Mouse (Mus musculus) right cerebral cortex, postnatal 25 days (tissue): ENCODE data around the gene A830018L16Rik.

Experiments
- DNase-seq: peaks from one replicate; pipeline ENCODE4 v3.0.0; 2022

The A830018L16Rik gene

DNA sequence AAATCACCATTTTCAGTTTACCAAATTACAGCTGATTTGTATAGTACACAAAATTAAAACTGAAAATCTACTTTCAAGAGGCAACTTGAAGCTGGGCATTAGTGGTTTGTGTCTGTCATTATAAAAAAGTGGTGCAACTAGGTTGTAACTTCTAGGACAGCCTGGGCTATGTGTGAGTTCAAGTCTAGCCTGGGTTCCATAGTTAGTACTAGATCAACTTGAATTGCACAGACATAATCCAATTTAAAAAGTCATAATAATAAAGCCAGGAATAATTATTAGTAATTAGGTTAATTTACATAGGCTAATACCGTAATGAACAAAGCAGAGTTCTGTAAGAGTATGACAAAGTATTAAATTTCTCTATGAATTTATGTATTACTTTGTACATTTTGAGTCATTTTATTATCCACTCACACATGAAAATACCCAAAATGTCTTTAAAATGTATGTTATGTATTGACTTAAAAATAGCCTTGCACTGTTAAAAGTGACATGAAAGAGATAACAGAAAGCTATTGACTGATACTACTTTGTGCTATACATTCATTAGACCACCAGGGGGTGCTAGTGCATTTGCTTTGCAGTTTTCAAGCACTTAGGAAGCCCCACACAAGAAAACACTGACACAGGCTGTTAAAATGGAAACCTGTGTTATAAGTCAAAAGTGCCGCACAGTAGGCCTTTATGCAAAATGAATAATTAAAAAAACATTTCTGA is 243.6 kb downstream of the A830018L16Rik start:
- DNase-seq: no peak

DNA sequence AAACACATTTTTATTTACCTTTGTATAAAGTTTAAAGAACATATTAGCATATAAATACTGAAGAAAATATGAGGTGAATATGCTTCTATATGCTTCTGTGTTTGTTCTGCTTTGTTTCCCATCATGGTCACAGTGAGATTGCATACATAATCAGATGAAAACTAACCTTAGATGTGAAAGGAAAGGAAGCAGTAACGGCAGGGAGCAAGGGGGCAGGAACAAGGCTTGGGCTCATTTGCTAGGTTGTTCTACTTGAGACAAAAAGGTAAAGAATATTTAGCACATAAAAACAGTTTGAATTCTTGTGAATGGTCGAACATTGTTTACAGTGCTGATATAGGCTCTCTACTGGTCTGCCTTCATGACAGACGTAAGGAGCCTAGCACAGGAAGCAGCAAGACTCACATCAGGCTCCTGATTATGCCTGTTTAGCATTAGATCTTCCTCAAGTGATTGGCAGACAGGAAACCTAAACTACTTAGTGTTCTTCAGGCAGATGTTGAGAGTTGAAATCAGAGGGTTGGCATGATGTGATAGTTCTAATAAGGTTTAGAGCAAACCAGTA is 244.2 kb downstream of the A830018L16Rik start:
- no peak for DNase-seq

DNA sequence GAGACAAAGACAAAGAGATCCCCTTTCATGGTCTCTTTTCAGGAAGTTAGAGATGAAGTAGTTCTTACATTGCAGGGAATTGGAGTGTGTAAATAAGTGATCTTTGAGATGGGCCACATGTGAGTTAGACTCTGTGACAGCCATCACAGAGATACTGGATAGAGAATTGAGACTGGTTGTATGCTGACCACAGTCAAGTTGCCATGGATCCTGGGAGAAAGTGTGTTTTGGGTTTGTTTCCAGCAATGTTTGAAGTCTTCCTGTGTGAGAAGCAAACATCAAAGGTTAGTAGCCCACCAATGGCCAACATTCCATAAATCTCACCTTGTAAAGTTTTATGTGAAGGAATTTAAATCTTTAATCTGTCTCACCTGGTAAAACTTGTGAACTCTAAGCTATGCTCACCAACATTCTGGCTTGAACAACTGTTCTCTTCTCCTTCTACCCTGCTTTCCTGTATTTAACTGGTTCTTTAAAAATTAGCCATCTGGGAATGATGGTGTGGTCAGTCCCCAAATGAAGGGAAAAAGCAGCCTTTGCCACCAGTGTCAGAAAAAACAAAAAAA is 330.9 kb downstream of the A830018L16Rik start:
- no peak for DNase-seq

DNA sequence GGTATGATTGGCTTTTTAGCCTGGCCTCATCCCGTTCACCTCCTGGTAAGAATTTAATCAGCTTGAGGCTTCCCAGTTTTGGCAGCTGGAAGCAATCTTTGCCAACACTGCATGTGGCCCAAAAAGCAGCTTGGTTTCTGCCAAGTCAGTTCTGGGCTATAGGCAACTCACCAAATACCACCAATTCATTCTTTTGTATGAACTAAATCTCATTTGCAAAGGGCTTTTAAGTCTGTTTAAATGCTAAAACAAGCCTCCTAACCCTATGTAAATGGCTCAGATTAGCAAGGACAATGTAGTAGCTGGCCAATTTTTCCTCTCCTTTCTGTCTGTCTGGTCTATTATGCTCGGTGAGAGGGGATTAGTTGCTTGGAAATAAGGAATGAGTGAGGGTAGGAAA is 334.5 kb downstream of the A830018L16Rik start:
- no peak for DNase-seq

DNA sequence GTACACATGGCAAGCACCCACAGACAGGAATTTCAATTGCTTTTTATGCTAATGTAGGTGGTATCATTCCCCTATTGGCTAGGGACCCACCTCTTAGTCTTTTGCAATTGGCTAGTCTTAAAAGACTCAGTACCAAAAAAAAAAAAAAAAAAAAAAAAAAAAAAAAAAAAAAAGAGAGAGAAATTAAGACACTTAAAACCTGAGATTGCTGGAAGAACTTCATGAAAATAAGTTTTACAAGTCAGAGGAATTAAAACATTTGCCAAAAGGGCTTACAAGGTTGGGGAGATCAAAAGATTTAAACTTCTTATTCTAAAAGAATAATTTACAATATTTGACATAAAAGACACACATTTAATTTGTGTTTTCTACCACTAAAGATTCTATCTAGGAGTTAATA is 336.2 kb downstream of the A830018L16Rik start:
- no peak for DNase-seq

DNA sequence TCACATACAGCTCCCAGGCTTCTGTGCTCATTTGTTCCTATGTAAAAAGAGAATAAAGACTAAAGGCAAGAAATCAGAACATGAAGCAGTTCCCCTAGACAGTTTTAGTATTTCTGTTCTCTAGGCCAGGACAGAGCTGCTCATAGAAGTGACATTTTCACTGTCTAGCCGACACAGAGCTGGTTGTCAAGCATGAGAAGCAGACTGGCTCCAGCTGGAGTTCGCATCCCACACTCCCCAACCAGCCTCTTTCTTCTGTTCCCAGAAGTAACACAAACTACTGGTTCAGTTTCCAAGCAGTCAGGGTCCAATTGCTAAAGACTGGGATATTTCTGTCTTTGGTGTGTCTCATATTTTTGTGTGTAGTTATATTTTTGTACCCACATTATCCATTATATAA is 336.7 kb downstream of the A830018L16Rik start:
- no peak for DNase-seq

DNA sequence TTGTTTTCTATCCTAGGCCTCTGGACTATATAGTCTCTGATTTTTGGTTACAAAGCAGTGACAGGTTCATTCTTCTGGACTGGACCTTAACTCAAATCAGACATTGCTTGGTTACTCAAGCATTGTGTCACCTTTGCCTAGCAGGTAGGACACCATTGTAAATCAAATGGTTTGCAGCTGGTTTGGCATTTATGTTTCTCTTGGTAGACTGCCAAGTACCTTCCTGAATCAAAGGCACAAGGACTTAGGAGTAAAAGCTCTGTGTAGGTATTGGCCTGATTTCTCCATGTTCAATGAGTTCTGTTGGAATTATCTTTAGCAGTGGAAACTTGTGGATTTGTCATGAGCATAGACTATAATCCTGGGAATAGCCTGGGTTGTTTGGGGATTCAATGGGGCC is 338.1 kb downstream of the A830018L16Rik start:
- DNase-seq: no peak

DNA sequence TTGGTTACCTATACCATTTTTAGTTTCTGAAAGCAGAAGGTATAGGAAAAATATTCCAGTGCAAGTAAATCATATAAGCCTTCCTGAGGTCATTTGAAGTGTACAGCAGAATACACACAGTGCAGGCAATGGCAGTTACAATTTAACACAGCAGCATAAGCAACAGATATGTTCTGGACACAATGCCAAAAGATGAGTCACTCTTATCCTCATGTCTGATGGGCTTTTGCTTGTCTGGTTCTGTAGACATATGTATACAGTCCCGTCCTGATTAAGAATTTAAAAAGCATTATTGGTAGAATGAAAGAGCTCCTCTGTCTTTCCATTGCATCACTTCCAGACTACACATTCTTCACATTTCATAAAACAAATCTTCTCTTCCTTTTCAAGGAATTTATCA is 374.4 kb downstream of the A830018L16Rik start:
- no peak for DNase-seq

DNA sequence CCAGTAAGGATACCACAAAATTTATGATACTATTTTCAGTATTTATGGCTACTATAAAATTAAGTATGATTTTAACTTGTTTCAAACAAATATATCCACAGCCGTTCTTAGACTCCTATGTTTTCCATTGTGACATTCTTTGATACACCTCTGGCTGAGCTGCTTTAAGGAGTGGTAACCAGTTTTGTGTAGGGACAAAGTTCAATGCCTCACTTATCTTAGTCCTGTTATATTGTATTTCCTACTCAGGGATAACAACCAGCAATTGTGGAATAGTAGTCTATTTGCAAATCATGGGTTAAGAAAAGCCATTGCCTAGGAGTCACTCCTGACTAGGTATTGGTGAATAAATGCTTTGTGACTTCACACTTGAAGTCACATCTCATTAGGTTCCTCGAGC is 378.9 kb downstream of the A830018L16Rik start:
- no peak for DNase-seq

DNA sequence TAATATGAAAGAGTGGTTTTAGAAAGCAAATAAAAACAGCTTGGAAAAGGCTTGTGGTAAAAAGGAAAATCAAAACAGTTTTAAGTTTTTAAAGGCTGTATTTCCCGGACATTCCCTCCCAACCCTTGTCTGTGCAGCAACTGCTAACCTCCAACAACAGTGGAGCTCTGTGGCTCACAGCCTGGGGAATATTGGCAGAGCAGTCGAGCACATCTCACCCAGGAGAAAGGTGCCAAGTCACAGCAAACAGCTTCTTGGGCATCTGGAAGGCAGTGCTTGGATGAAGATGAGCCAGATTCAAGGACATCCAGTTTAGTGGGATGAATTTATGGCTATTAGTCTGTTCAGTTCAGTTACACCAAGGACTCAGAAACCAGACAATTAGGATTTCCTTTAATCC is 381.8 kb downstream of the A830018L16Rik start:
- no peak for DNase-seq

DNA sequence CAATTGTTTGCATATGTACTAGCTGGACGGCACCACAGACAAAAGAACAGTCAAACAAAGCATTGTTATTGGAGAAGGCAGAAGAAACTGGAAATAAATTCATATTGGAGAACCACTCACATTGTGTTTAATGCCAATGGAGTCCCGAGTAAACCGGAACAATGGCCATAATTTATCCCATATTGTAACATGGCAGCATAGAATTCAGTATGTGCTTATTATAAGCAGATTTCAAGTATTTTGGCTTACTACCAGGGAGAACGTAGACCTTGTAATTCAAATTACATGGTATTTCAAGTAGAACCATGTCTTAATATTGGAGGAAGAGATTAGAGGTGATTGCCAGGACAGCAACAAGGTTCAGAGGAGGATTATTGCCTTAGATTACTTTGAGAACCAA is 458.9 kb downstream of the A830018L16Rik start:
- DNase-seq: no peak

DNA sequence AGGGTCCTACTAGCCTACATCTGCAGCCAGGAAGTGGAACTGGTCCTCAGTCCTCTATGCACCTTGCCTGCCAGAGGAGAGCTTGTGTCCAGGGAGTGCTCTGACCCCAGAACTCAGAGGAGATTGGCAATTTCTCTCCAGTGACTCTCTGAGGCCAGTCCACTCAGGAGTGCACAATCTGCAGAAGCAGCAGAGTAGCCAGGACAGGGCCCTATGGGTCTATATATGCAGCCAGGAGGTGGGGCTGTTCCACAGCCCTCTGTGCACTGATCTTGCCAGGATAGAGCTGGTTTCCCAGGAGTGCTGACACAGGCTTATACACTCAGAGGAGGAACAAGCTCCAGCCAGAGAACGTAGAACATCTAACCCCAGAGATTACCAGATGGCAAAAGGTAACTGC is 459.7 kb downstream of the A830018L16Rik start:
- no peak for DNase-seq

DNA sequence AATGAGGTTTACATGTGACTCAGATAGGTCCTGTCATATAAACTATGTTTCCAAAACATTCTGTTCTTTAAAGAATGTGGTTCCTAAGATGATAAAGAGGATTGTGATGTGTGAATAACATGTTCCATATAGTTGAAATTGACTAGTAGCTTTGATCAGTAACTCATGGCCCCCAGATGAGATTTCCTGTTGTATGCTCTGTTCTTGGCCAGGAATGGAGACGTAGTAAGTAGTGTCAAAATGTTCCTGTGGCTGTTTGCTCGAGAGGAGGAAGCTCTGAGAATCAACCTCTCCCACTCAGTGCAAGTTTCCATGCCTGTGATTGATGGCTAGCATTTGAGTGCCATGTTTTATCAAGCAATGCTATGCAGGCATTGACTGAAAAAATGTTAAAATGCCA is 467.8 kb downstream of the A830018L16Rik start:
- no peak for DNase-seq

DNA sequence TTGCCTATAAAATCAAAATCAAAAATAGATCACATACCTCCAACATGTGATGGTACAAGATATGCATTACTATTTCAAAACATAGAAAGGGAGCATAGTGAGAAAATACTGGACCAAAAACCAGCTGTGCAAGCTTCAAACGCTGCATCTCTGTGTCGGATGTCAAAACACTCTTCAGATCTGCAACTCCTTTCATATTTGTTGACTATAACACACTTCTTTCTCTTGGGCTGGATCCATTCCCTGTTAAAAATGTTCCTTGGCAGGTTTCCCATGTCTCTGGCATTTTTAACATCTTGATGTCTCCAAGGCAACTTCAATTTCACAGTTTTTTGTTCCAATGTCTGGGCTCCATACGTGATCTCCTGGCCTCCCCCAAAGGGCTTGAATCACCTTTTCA is 481.8 kb downstream of the A830018L16Rik start:
- DNase-seq: no peak

DNA sequence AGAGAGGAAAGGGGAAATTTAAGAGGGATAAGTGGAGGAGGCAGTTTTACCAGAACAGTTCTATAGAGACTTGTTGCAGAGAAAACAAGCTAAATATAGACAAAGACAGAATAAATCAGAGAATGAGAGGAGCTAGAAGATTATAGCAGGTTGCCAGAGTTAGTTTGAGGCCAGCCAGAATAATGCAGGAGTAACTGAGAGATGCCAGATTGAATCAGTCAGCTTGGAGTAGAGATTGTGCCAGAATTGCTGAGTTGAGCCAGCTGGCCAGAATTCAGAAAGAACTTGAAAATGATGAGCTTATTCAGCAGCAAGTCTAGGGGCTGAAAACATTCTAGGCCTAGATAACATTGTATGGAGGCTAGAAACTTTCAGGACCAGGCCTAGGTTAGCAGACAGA is 502.0 kb downstream of the A830018L16Rik start:
- no peak for DNase-seq

DNA sequence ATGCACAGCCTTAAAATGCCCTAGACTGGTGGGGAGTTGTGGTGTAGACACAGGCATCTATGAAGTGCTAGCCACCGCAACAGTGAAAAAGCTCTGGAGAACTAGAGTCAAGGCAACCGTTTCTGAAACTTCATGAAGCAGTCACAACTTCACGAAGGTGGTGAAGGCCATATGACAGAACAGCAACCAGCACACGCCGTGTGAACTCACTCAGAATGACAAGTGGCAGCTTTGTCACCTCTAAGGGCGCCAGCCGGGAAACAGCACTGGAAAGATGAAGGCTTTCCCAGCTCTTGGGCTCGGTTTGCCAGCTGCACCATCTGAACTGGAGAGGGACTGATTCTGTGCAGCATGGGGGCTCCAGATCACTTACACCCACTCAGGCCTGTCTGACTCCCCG is 523.1 kb downstream of the A830018L16Rik start:
- no peak for DNase-seq

DNA sequence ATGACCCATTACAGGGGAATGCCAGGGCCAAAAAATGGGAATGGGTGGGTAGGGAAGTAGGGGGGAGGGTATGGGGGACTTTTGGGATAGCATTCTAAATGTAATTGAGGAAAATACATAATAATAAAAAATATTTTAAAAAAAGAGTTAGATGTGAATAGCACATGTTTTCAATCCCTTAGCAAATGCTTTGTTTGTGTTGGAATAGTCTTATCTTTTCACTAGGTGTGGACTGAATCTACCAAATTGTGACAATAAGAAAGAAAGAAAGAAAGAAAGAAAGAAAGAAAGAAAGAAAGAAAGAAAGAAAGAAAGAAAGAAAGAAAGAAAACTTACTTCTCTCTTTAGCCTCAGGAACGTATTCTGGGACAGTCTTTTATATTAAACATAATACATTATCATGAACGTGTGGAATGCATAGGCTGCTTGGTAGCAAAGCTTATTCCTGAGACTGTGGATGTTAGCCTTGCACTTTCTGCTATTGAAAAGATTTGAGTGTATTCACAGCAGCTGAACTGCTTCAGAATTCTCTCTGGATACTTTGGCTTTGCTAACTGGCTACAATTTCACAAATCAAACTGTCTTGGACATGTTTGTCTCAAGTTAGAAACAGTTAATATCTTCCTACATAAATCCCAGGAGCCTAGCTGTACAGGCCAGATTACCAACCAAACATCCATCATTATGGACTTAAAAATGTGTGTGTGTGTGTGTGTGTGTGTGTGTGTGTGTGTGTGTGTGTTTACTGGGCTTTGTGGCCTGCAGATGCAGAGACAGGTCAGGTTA is 545.7 kb downstream of the A830018L16Rik start:
- DNase-seq: no peak

DNA sequence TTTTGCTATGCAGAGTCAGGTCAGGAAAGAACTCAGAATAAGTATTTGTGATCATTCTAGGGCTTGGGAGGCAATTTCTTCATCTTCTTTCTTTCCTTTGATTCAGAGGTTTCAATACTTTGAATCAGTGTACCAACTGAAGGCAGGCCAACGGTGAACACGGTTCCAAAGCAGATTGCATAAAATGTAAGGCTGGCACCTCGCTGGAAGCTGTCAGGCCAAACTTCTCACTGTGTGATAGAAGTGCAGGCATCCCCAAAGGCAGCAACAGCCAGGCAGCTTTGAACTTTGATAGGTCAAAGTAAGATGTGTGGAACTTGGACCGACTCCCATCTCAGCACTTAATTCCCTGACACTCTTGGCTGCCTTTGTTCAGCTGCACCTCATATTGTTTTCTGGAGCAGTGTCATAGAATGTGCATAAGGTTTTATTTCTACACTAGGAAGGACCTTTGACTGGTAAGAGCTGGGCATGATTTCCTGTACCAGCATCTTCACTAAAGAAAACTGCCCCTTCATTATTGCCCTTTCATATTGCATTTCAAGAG is 568.8 kb downstream of the A830018L16Rik start:
- DNase-seq: no peak

DNA sequence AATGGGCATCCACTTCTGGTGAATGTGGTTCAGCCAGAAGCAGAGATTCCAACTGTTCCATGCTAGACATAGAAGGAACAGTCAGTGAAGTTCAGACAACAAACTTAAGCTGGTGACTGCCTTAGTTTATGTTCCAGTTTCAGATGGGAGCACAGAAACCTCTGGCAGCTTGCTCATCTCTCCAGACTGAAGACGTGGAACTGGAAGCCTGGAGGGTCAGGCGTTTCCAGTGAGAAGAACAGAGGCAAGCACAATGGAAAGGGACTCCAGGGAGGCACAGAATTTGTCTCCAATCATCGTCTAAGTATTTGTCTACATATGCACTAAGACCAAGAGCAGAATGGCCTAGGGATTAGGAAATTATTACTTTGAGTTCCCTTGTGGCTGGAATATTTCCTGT is 576.1 kb downstream of the A830018L16Rik start:
- no peak for DNase-seq

DNA sequence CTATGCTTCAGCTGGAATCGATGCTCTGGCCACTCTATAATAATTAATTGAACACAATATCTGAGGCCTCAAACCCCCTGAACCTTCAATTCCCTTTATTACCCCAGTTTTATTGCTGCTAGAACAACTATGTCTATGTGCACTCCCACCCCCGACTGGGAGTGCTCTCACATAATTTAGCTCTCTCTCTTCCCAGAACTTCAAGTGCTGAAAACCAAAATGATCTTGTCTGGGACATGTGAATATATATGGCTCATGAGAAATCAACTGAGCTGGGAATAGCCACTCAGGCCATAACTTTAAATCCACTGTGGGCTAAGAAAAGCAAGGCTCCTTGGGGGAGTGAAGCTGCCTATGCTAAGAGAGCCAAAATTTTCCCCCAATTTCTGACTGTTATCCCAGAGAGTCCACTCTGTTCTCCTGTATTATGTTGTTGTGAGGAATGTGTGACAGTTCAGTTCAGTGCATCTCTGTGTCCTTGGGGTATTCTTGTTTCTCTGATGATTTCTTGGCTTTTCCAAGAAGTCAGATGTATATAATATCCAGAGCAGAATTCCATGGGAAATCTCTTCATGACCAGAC is 582.5 kb downstream of the A830018L16Rik start:
- no peak for DNase-seq

DNA sequence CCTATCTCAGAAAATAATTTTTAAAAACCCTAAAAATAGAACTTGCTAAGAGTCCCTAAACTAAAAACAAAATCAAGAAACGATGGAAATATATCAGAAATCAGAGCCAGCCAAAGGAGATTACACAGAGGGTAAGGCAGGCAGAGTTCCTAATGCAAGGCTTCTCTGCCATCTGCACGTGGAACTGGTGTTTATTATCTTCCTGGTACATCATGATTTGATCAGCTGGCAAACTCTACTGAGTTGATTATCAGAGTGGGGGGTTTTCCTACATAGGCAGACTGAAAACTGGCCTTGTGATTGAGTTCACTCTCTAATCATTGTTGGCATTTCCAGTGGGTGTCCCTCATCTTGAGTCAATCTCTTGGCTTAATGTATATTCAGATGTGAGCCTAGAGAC is 583.7 kb downstream of the A830018L16Rik start:
- DNase-seq: no peak

DNA sequence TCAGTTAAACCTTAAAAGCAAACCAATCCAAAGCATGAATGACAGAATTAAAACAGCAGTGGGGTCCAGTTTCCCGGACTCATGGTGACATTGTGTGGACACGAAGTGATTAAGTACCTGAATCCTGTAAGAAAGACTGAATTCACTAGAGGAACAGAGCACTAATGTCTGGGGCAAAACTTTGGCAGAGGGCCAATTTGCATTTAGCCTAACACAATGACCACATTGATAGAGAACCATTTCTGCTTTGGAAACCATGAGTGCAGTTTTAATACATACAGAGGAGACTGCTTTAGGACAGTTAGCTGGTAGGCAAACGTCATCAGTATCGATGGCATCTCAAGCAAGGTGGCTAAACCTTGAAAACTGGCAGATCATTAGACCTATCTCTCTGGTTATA is 586.7 kb downstream of the A830018L16Rik start:
- DNase-seq: no peak
